Comparison of ENCODE assay signal across 12 mouse cellular contexts in genomic region chr3:34656813-34657700, GRCm38 (mm10). TPM values are rescaled to one million over a fixed set of nuclear protein-coding genes. Genes with fewer than 3 reads are reported as not detected.
DNase-seq lines count a peak whose midpoint lies in the region; ATAC-seq and TF ChIP-seq lines count a peak whose summit lies in the region.
"Had no signal": no experiment of that assay in that cellular context is flagged by ENCODE, and none has a peak within 500 bp of the region (broad histone marks: within the 10 kb centered on the region; RNA-seq: fewer than 3 reads in every experiment).

No protein-coding gene starts in this region.

- H3K36me3 ChIP-seq in embryonic facial prominence, embryonic 13.5 days = no peaks in the 10 kb centered on the region
- no peaks in the 10 kb centered on the region for H3K36me3 ChIP-seq in hindbrain, embryonic 15.5 days
- H3K36me3 ChIP-seq in neural tube, embryonic 14.5 days (ENCODE audit: control insufficient read depth, insufficient read depth, low read length) = no peaks in the 10 kb centered on the region
- H3K36me3 ChIP-seq: G1E; heart, embryonic 12.5 days had no signal

- H3K27ac ChIP-seq in cortical plate, adult 2 months (ENCODE audit: insufficient read depth, low read length) = peak overlapping the region; percentile 92
- no peak overlapping the region for H3K27ac ChIP-seq in embryonic facial prominence, embryonic 13.5 days
- peak overlapping the region; percentile 87 for H3K27ac ChIP-seq in hindbrain, embryonic 15.5 days (replicated peaks)
- peak overlapping the region; percentile 46 for H3K27ac ChIP-seq in neural tube, embryonic 14.5 days (ENCODE audit: low read depth, low read length)

- H3K4me2 ChIP-seq in embryonic facial prominence, embryonic 13.5 days = peak overlapping the region; percentile 18; the same call in 1 of the 2 replicates
- H3K4me2 ChIP-seq in hindbrain, embryonic 15.5 days = peak overlapping the region; percentile 42
- H3K4me2 ChIP-seq in neural tube, embryonic 14.5 days (ENCODE audit: low read depth, low read length) = peak overlapping the region; percentile 46
- H3K4me2 ChIP-seq: heart, embryonic 12.5 days had no signal

- DNase-seq in cerebellum, adult 9-10 months = no peak
- no peak for DNase-seq in cerebellum, postnatal 36 days
- DNase-seq in adrenal gland, adult 18-20 months (ENCODE audit: low spot score in 2 of 2) = no peak
- DNase-seq: adrenal gland, adult 8-10 months; kidney, adult 2 months; lung, adult 18-20 months had no signal

- H3K4me3 ChIP-seq in cortical plate, adult 2 months (ENCODE audit: insufficient read depth, low read length) = no peak overlapping the region
- H3K4me3 ChIP-seq in embryonic facial prominence, embryonic 13.5 days = no peak overlapping the region
- peak overlapping the region; percentile 39 for H3K4me3 ChIP-seq in hindbrain, embryonic 15.5 days
- peak overlapping the region; percentile 30 for H3K4me3 ChIP-seq in neural tube, embryonic 14.5 days (ENCODE audit: low read depth, low read length)
- H3K4me3 ChIP-seq: heart, embryonic 12.5 days had no signal

- no peaks in the 10 kb centered on the region for H3K4me1 ChIP-seq in cortical plate, adult 2 months (ENCODE audit: control insufficient read depth, insufficient read depth, low read length)
- no peaks in the 10 kb centered on the region for H3K4me1 ChIP-seq in embryonic facial prominence, embryonic 13.5 days
- 0 out of 2 replicates have a peak, but pooled peaks cover 4% of the 10 kb centered on the region for H3K4me1 ChIP-seq in hindbrain, embryonic 15.5 days (replicated peaks)
- peaks cover 2% of the 10 kb centered on the region; the same call in 1 of the 2 replicates for H3K4me1 ChIP-seq in neural tube, embryonic 14.5 days (ENCODE audit: control insufficient read depth, insufficient read depth, low read length)
- H3K4me1 ChIP-seq: heart, embryonic 12.5 days had no signal

- TF ChIP-seq CTCF in cortical plate, adult 2 months (IDR thresholded peaks at IDR 0.05; ENCODE audit: extremely low read depth, insufficient read depth, low read length) = no peak

- TF ChIP-seq POLR2A in cortical plate, adult 2 months (IDR thresholded peaks at IDR 0.05; ENCODE audit: extremely low read depth, insufficient read depth, low read length) = no peak

- H3K9me3 ChIP-seq in embryonic facial prominence, embryonic 13.5 days = no peaks in the 10 kb centered on the region
- H3K9me3 ChIP-seq in hindbrain, embryonic 15.5 days = no peaks in the 10 kb centered on the region
- no peaks in the 10 kb centered on the region for H3K9me3 ChIP-seq in neural tube, embryonic 14.5 days (ENCODE audit: control insufficient read depth, low read length)
- H3K9me3 ChIP-seq: heart, embryonic 12.5 days had no signal

- ATAC-seq in embryonic facial prominence, embryonic 13.5 days (ENCODE audit: insufficient number of reproducible peaks, insufficient read depth, low FRiP score, low TSS enrichment, low read depth) = no peak
- ATAC-seq in hindbrain, embryonic 15.5 days (ENCODE audit: low FRiP score, low read depth) = no peak
- 0 out of 2 replicates have a peak, but pooled peaks have one; percentile 3 for ATAC-seq in neural tube, embryonic 14.5 days (ENCODE audit: low read depth)

- H3K9ac ChIP-seq in embryonic facial prominence, embryonic 13.5 days = no peak overlapping the region
- peak overlapping the region; percentile 25 for H3K9ac ChIP-seq in hindbrain, embryonic 15.5 days
- H3K9ac ChIP-seq in neural tube, embryonic 14.5 days (replicated peaks; ENCODE audit: low read depth, low read length) = peak overlapping the region; percentile 48
- H3K9ac ChIP-seq: heart, embryonic 12.5 days had no signal

- peaks cover 97% of the 10 kb centered on the region for H3K27me3 ChIP-seq in embryonic facial prominence, embryonic 13.5 days
- peaks cover 37% of the 10 kb centered on the region for H3K27me3 ChIP-seq in hindbrain, embryonic 15.5 days
- peaks cover 26% of the 10 kb centered on the region for H3K27me3 ChIP-seq in neural tube, embryonic 14.5 days (ENCODE audit: control insufficient read depth, insufficient read depth, low read length)

- WGBS in embryonic facial prominence, embryonic 13.5 days = 15% methylated on average over 23 of the region's 23 CpGs
- 8% methylated on average over 23 of the region's 23 CpGs for WGBS in hindbrain, embryonic 15.5 days
- 3% methylated on average over 23 of the region's 23 CpGs for WGBS in neural tube, embryonic 14.5 days

RNA-seq across cellular contexts. Expression of gene Sox2, which starts 6.9 kb away (rescaled TPM):
- polyA plus RNA-seq in cortical plate, adult 2 months (2012; rRNA removed) = 27.0 and 30.5 TPM in 2 replicates
- polyA plus RNA-seq in embryonic facial prominence, embryonic 13.5 days (2015; fragmentation: Nextera tagmentation; extraction: Ambion mirVana) = 4.1 and 7.3 TPM in 2 replicates
- polyA plus RNA-seq in hindbrain, embryonic 15.5 days (2015; fragmentation: Nextera tagmentation; extraction: Ambion mirVana) = 18.3 and 19.2 TPM in 2 replicates
- 12.2 and 18.2 TPM in 2 replicates for polyA plus RNA-seq in neural tube, embryonic 14.5 days (2014; fragmentation: Nextera tagmentation; extraction: Ambion mirVana)
- under 1 TPM; 0.22 to 0.30 TPM for total RNA-seq in adrenal gland, adult 18-20 months (2021)
- polyA plus RNA-seq: G1E had no signal

Comparison
In these comparisons a context has a peak if more than half of its experiments do, and no peak if none do; other contexts are left out.
1. H3K4me3 ChIP-seq: peak in hindbrain, embryonic 15.5 days (single experiment) and neural tube, embryonic 14.5 days (single experiment); none in cortical plate, adult 2 months (single experiment) and embryonic facial prominence, embryonic 13.5 days (single experiment).
2. Peak in every context shown above with its lines, with median percentiles within 50 percentile points of each other: H3K4me2 ChIP-seq.